ENCODE assay signal across 21 mouse cellular contexts in the genomic region with DNA sequence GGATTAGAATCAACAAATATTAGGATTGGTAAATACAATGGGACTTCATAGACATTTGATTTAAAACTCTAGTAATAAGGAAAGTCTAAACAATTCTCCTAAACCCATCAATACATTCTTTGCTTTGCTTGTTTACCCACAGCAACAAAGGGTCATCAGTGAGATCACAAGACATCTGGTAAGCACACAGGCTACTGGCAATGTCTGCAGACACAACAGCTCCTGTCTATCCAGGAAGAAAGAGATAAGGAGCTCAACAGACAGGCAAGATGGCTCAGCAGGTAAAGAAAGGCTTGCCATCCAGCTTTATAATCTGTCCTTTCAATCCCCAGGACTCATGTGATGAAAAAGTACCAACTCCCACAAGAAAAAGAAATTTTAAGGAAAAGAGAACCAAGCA. TPM values are rescaled to one million over a fixed set of nuclear protein-coding genes. Genes with fewer than 3 reads are reported as not detected.
"Had no signal": no experiment of that assay in that cellular context is flagged by ENCODE, and none has a peak within 500 bp of the region (broad histone marks: within the 10 kb centered on the region; RNA-seq: fewer than 3 reads in every experiment).

No protein-coding gene starts in this region.

- H3K9me3 ChIP-seq: neural tube, embryonic 13.5 days; neural tube, embryonic 15.5 days; stomach, embryonic 15.5 days had no signal

- H3K27ac ChIP-seq: neural tube, embryonic 13.5 days; neural tube, embryonic 15.5 days; stomach, embryonic 15.5 days; stomach, postnatal 0 days had no signal

- H3K36me3 ChIP-seq: neural tube, embryonic 13.5 days; neural tube, embryonic 15.5 days; stomach, embryonic 15.5 days had no signal

- H3K4me3 ChIP-seq: neural tube, embryonic 13.5 days; neural tube, embryonic 15.5 days; stomach, embryonic 15.5 days had no signal

- H3K4me1 ChIP-seq: neural tube, embryonic 15.5 days had no signal

- DNase-seq: retina, postnatal 1 day; right cerebral cortex, adult 18-20 months; right cerebral cortex, postnatal 14 days; right cerebral cortex, postnatal 25 days; right cerebral cortex, postnatal 4 days; spleen, adult 18-20 months; thymus, adult 18-20 months; thymus, adult 2 months; thymus, postnatal 14 days; thymus, postnatal 25 days; thymus, postnatal 36 days; thymus, postnatal 4 days had no signal

- H3K4me2 ChIP-seq: neural tube, embryonic 13.5 days; neural tube, embryonic 15.5 days; stomach, embryonic 15.5 days had no signal

- H3K27me3 ChIP-seq: neural tube, embryonic 13.5 days; neural tube, embryonic 15.5 days; stomach, embryonic 15.5 days had no signal

- H3K9ac ChIP-seq: neural tube, embryonic 13.5 days; neural tube, embryonic 15.5 days; stomach, embryonic 15.5 days had no signal

RNA-seq across cellular contexts. Expression of gene Cct8l1, which starts 37.0 kb away (rescaled TPM):
- total RNA-seq: neutrophil, adult 5-6 weeks had no signal
- polyA plus RNA-seq: neural tube, embryonic 14.5 days; small intestine, adult 2 months; spleen, adult 2 months; stomach, embryonic 14.5 days; stomach, embryonic 15.5 days had no signal
